In genomic region chr2:77249771-77250681, GRCm38 (mm10) we compare ENCODE assay signal across 9 mouse cellular contexts. TPM values are rescaled to one million over a fixed set of nuclear protein-coding genes. Genes with fewer than 3 reads are reported as not detected.
DNase-seq lines count a peak whose midpoint lies in the region; ATAC-seq lines count a peak whose summit lies in the region.
"Had no signal": no experiment of that assay in that cellular context is flagged by ENCODE, and none has a peak within 500 bp of the region (broad histone marks: within the 10 kb centered on the region; RNA-seq: fewer than 3 reads in every experiment).

No protein-coding gene starts in this region.

- no peaks in the 10 kb centered on the region for H3K27me3 ChIP-seq in hindbrain, embryonic 11.5 days (ENCODE audit: control insufficient read depth, insufficient read depth, low read length)
- H3K27me3 ChIP-seq in limb, embryonic 13.5 days, result no peaks in the 10 kb centered on the region
- H3K27me3 ChIP-seq: liver, embryonic 15.5 days had no signal

- ATAC-seq in hindbrain, embryonic 11.5 days (ENCODE audit: low FRiP score), result peak; percentile 56
- ATAC-seq in limb, embryonic 13.5 days (ENCODE audit: low FRiP score, low read depth), result no peak

- H3K9ac ChIP-seq in hindbrain, embryonic 11.5 days (ENCODE audit: low read depth, low read length), result no peak overlapping the region
- H3K9ac ChIP-seq in limb, embryonic 13.5 days, result peak overlapping the region; percentile 8; the same call in 1 of the 2 replicates
- H3K9ac ChIP-seq: liver, embryonic 15.5 days had no signal

- H3K9me3 ChIP-seq in hindbrain, embryonic 11.5 days (ENCODE audit: control insufficient read depth, low read length), result no peaks in the 10 kb centered on the region
- no peaks in the 10 kb centered on the region for H3K9me3 ChIP-seq in limb, embryonic 13.5 days
- H3K9me3 ChIP-seq: liver, embryonic 15.5 days had no signal

- H3K4me1 ChIP-seq in hindbrain, embryonic 11.5 days (replicated peaks; ENCODE audit: control insufficient read depth, insufficient read depth, low read length), result no peaks in the 10 kb centered on the region
- H3K4me1 ChIP-seq in limb, embryonic 13.5 days, result peaks cover 32% of the 10 kb centered on the region
- H3K4me1 ChIP-seq: liver, embryonic 15.5 days had no signal

- no peak overlapping the region for H3K4me3 ChIP-seq in hindbrain, embryonic 11.5 days (ENCODE audit: low read depth, low read length)
- no peak overlapping the region for H3K4me3 ChIP-seq in limb, embryonic 13.5 days
- H3K4me3 ChIP-seq: liver, embryonic 15.5 days had no signal

- 38% methylated on average over 8 of the region's 8 CpGs for WGBS in hindbrain, embryonic 11.5 days
- 27% methylated on average over 8 of the region's 8 CpGs for WGBS in limb, embryonic 13.5 days

- H3K36me3 ChIP-seq in hindbrain, embryonic 11.5 days (ENCODE audit: control insufficient read depth, insufficient read depth, low read length), result no peaks in the 10 kb centered on the region
- 0 out of 2 replicates have a peak, but pooled peaks cover 4% of the 10 kb centered on the region for H3K36me3 ChIP-seq in limb, embryonic 13.5 days
- H3K36me3 ChIP-seq: liver, embryonic 15.5 days had no signal

- no peak overlapping the region for H3K27ac ChIP-seq in hindbrain, embryonic 11.5 days (ENCODE audit: low read depth, low read length)
- H3K27ac ChIP-seq in limb, embryonic 13.5 days, result no peak overlapping the region
- H3K27ac ChIP-seq: liver, embryonic 15.5 days had no signal

- H3K4me2 ChIP-seq in hindbrain, embryonic 11.5 days (replicated peaks; ENCODE audit: low read depth, low read length), result no peak overlapping the region
- no peak overlapping the region for H3K4me2 ChIP-seq in limb, embryonic 13.5 days (replicated peaks)
- H3K4me2 ChIP-seq: liver, embryonic 15.5 days had no signal

- peak; percentile 43 to 56 for DNase-seq in left cerebral cortex, adult 18-20 months (ENCODE audit: low spot score in 2 of 2)
- no peak for DNase-seq in left cerebral cortex, adult 11 months (ENCODE audit: low spot score)
- peak; percentile 62 for DNase-seq in adrenal gland, postnatal 10 days
- peak; percentile 57 for DNase-seq in embryo, embryonic 11.5 days (ENCODE audit: low read depth, low spot score)
- DNase-seq in hindbrain, embryonic 11.5 days (ENCODE audit: low spot score), result peak; percentile 71
- peak; percentile 44 for DNase-seq in neural tube, embryonic 10.5 days (ENCODE audit: extremely low spot score, low spot score)
- DNase-seq in frontal cortex, postnatal 14 days (ENCODE audit: low spot score in 2 of 2), result no peak

RNA-seq across cellular contexts. Expression of gene Sestd1, which starts 30.4 kb away (rescaled TPM):
- total RNA-seq in left cerebral cortex, adult 18-20 months (2021), result 10 to 100 TPM; 48.2 to 54.6 TPM
- total RNA-seq in adrenal gland, postnatal 10 days (2021), result 10 to 100 TPM; 15.9 to 19.3 TPM
- 27.3 and 28.1 TPM in 2 replicates for polyA plus RNA-seq in hindbrain, embryonic 11.5 days (2014; fragmentation: Nextera tagmentation; extraction: Ambion mirVana)
- polyA plus RNA-seq in limb, embryonic 13.5 days (2015; fragmentation: Nextera tagmentation; extraction: Ambion mirVana), result 19.1 and 19.5 TPM in 2 replicates

Comparison
In these comparisons a context has a peak if more than half of its experiments do, and no peak if none do; other contexts are left out.
1. DNase-seq: peak in left cerebral cortex, adult 18-20 months (2 of 2), adrenal gland, postnatal 10 days (single experiment), embryo, embryonic 11.5 days (single experiment), hindbrain, embryonic 11.5 days (single experiment) and neural tube, embryonic 10.5 days (single experiment); none in left cerebral cortex, adult 11 months (single experiment) and frontal cortex, postnatal 14 days (0 of 2).